Mouse (Mus musculus): ENCODE measurements at regions not wholly inside any gene's neighbourhood (a gene's known extent, or its start where the extent isn't known, plus 50 kb on each side); places are given as distances from the start of the nearest gene placed in this dataset.
A peak's percentile ranks its signal among the peaks of the same experiment; 100 is the strongest.

GRCm38 (mm10) chr14:70839126-70839525 lies 239.5 kb upstream of the Fam160b2 start:
- Histone ChIP-seq H3K36me3 (ENCODE audit: control insufficient read depth, insufficient read depth) (no peaks in the 10 kb centered on the region), H3K9ac (ENCODE audit: low read length) (no peak overlapping the region), H3K4me3 (ENCODE audit: low read length) (no peak overlapping the region), H3K4me2 (ENCODE audit: low read depth, low read length) (no peak overlapping the region), H3K4me1 (ENCODE audit: control insufficient read depth, insufficient read depth, low read length) (no peaks in the 10 kb centered on the region), H3K9me3 (replicated peaks; ENCODE audit: control insufficient read depth, low read length) (no peaks in the 10 kb centered on the region), H3K27me3 (ENCODE audit: control insufficient read depth, insufficient read depth, low read length) (no peaks in the 10 kb centered on the region), H3K27ac (ENCODE audit: low read length) (no peak overlapping the region)
- 60% methylated on average over 2 of the region's 2 CpGs for WGBS
- ATAC-seq (replicated peaks; ENCODE audit: extremely low read depth, insufficient read depth, low FRiP score), result no peak

GRCm38 (mm10) chr14:70837528-70837927 lies 237.9 kb upstream of the Fam160b2 start:
- 16% methylated on average over 6 of the region's 6 CpGs for WGBS
- ATAC-seq (replicated peaks; ENCODE audit: extremely low read depth, insufficient read depth, low FRiP score), result no peak
- Histone ChIP-seq H3K36me3 (ENCODE audit: control insufficient read depth, insufficient read depth) (no peaks in the 10 kb centered on the region), H3K9ac (ENCODE audit: low read length) (no peak overlapping the region), H3K4me1 (ENCODE audit: control insufficient read depth, insufficient read depth, low read length) (peaks cover 1% of the 10 kb centered on the region; the same call in 1 of the 2 replicates), H3K4me2 (ENCODE audit: low read depth, low read length) (no peak overlapping the region), H3K27me3 (ENCODE audit: control insufficient read depth, insufficient read depth, low read length) (no peaks in the 10 kb centered on the region), H3K9me3 (replicated peaks; ENCODE audit: control insufficient read depth, low read length) (no peaks in the 10 kb centered on the region), H3K4me3 (ENCODE audit: low read length) (no peak overlapping the region), H3K27ac (ENCODE audit: low read length) (no peak overlapping the region)

- peak overlapping the region; percentile 36; the same call in 1 of the 2 replicates for H3K4me2 ChIP-seq (ENCODE audit: low read depth, low read length)
- H3K27ac ChIP-seq (ENCODE audit: low read length), result 0 out of 2 replicates have a peak overlapping the region, but pooled peaks have one; percentile 11
- ATAC-seq (replicated peaks; ENCODE audit: extremely low read depth, insufficient read depth, low FRiP score), result no peak
- H3K27me3 ChIP-seq (ENCODE audit: control insufficient read depth, insufficient read depth, low read length), result no peaks in the 10 kb centered on the region
- peaks cover 4% of the 10 kb centered on the region; the same call in 1 of the 2 replicates for H3K4me1 ChIP-seq (ENCODE audit: control insufficient read depth, insufficient read depth, low read length)
- no peak overlapping the region for H3K4me3 ChIP-seq (ENCODE audit: low read length)
- H3K9me3 ChIP-seq (replicated peaks; ENCODE audit: control insufficient read depth, low read length), result no peaks in the 10 kb centered on the region; the same call in 1 of the 2 replicates
- no peak overlapping the region for H3K9ac ChIP-seq (ENCODE audit: low read length)
- 29% methylated on average over 5 of the region's 5 CpGs for WGBS
- no peaks in the 10 kb centered on the region for H3K36me3 ChIP-seq (ENCODE audit: control insufficient read depth, insufficient read depth)
These were observed 233.6 kb upstream of the Fam160b2 start for GRCm38 (mm10) chr14:70833238-70833637.

- H3K9me3 ChIP-seq (replicated peaks; ENCODE audit: control insufficient read depth, low read length), result no peaks in the 10 kb centered on the region; the same call in 1 of the 2 replicates
- peaks cover 4% of the 10 kb centered on the region; the same call in 1 of the 2 replicates for H3K4me1 ChIP-seq (ENCODE audit: control insufficient read depth, insufficient read depth, low read length)
- H3K27me3 ChIP-seq (ENCODE audit: control insufficient read depth, insufficient read depth, low read length), result no peaks in the 10 kb centered on the region
- peak; percentile 85 for ATAC-seq (replicated peaks; ENCODE audit: extremely low read depth, insufficient read depth, low FRiP score)
- no peak overlapping the region for H3K9ac ChIP-seq (ENCODE audit: low read length)
- H3K4me2 ChIP-seq (ENCODE audit: low read depth, low read length), result peak overlapping the region; percentile 36
- H3K27ac ChIP-seq (ENCODE audit: low read length), result 0 out of 2 replicates have a peak overlapping the region, but pooled peaks have one; percentile 11
- no peaks in the 10 kb centered on the region for H3K36me3 ChIP-seq (ENCODE audit: control insufficient read depth, insufficient read depth)
- peak overlapping the region; percentile 11; the same call in 1 of the 2 replicates for H3K4me3 ChIP-seq (ENCODE audit: low read length)
- 41% methylated on average over 16 of the region's 16 CpGs for WGBS
These were observed 233.0 kb upstream of the Fam160b2 start for GRCm38 (mm10) chr14:70832462-70833212.

GRCm38 (mm10) chr14:70832042-70832441 lies 232.4 kb upstream of the Fam160b2 start:
- H3K9ac ChIP-seq (ENCODE audit: low read length), result no peak overlapping the region
- H3K36me3 ChIP-seq (ENCODE audit: control insufficient read depth, insufficient read depth), result no peaks in the 10 kb centered on the region
- ATAC-seq (replicated peaks; ENCODE audit: extremely low read depth, insufficient read depth, low FRiP score), result no peak
- no peak overlapping the region for H3K4me3 ChIP-seq (ENCODE audit: low read length)
- H3K9me3 ChIP-seq (replicated peaks; ENCODE audit: control insufficient read depth, low read length), result no peaks in the 10 kb centered on the region; the same call in 1 of the 2 replicates
- H3K27me3 ChIP-seq (ENCODE audit: control insufficient read depth, insufficient read depth, low read length), result no peaks in the 10 kb centered on the region
- H3K27ac ChIP-seq (ENCODE audit: low read length), result no peak overlapping the region
- peaks cover 4% of the 10 kb centered on the region; the same call in 1 of the 2 replicates for H3K4me1 ChIP-seq (ENCODE audit: control insufficient read depth, insufficient read depth, low read length)
- 69% methylated on average over 3 of the region's 3 CpGs for WGBS
- no peak overlapping the region for H3K4me2 ChIP-seq (ENCODE audit: low read depth, low read length)

Data from heart, embryonic 16.5 days (tissue).